Mouse (Mus musculus) CH12.LX (cell line): Measurements from ENCODE around the gene Arl15.

Source experiments
- CHD2 ChIP-seq: IDR thresholded peaks from 2 replicates; pipeline ENCODE4 v1.6.1; 2011; ENCODE audit warnings: low read length, improper control_type of control experiment
- CTCF ChIP-seq, 2 experiments: IDR thresholded peaks in 1 of 2; conservative IDR thresholded peaks in 1 of 2; 2 replicates each; pipeline ENCODE4 v1.5.1; 2011 to 2012; ENCODE audit warnings: low read depth in 2 of 2, low read length in 2 of 2, improper control_type of control experiment in 1 of 2, inconsistent platforms in 1 of 2, mild to moderate bottlenecking in 1 of 2, moderate library complexity in 1 of 2
- E2F4 ChIP-seq: IDR thresholded peaks from 2 replicates; pipeline ENCODE4 v1.6.1; 2011; ENCODE audit warnings: low read depth, low read length, improper control_type of control experiment; ENCODE audit not compliant: insufficient replicate concordance
- HCFC1 ChIP-seq: IDR thresholded peaks from 2 replicates; pipeline ENCODE4 v1.6.1; 2012; ENCODE audit warnings: low read depth, mild to moderate bottlenecking, inconsistent platforms, low read length, improper control_type of control experiment
- POLR2A ChIP-seq: IDR thresholded peaks from 2 replicates; pipeline ENCODE4 v1.6.1; 2011; ENCODE audit warnings: low read depth, mild to moderate bottlenecking, improper control_type of control experiment, low read length
- RAD21 ChIP-seq: IDR thresholded peaks from 2 replicates; pipeline ENCODE4 v1.6.1; 2011; ENCODE audit warnings: low read depth, mild to moderate bottlenecking, low read length, improper control_type of control experiment, moderate library complexity
- USF1 ChIP-seq: IDR thresholded peaks from 2 replicates; pipeline ENCODE4 v1.6.1; 2014; ENCODE audit warnings: low read depth, mild to moderate bottlenecking, inconsistent platforms, low read length, improper control_type of control experiment
- USF2 ChIP-seq: conservative IDR thresholded peaks from 2 replicates; pipeline ENCODE4 v1.6.1; 2011; ENCODE audit warnings: low read depth, low read length, improper control_type of control experiment
- ZMIZ1 ChIP-seq: IDR thresholded peaks from 2 replicates; pipeline ENCODE4 v1.6.1; 2012; ENCODE audit warnings: low read depth, mild to moderate bottlenecking, inconsistent platforms, low read length, improper control_type of control experiment
- ZNF384 ChIP-seq: IDR thresholded peaks from 2 replicates; pipeline ENCODE4 v1.6.1; 2012; ENCODE audit warnings: low read depth, low read length, improper control_type of control experiment, inconsistent platforms

DNA sequence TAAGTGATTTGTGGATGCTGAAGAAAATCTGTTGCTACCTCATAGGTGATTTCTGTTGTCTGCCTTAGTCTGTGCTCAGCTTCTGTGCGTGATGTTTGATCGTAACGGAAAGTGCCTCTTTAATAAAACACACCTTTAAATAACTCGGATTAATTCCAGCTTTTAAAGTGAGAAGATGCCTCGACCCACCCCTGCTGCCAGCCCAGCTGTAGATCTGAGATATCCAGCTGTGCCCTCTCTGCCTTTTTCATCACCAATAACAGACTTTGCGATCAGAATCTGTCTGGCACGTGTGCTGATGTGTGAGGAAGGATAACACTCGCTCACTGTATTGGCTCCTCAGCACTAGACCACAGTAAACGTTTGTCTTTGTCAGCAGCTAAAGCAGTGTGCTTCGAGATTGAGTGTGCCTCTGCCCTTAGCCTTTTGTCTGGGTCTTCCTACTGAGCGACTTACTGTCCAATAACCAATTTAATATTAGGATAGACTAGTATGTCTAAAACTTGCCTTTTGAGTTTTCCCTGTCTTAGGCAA, 117.7 kb downstream of the Arl15 start:
- TF ChIP-seq USF2, result no peak
- no peak for TF ChIP-seq CTCF (conservative IDR thresholded peaks at IDR 0.05 in 1 of 2, IDR thresholded peaks at IDR 0.05 in 1 of 2; ENCODE audit: low read depth in 2 of 2, low read length in 2 of 2)
- no peak for TF ChIP-seq USF1
- TF ChIP-seq POLR2A, result no peak
- no peak for TF ChIP-seq E2F4
- TF ChIP-seq HCFC1, result no peak
- TF ChIP-seq ZNF384, result no peak
- TF ChIP-seq CHD2, result no peak
- no peak for TF ChIP-seq RAD21
- no peak for TF ChIP-seq ZMIZ1
